Mouse (Mus musculus) CH12.LX (cell line): ENCODE results near the gene Bsph1.

Source experiments
- CHD2 ChIP-seq: IDR thresholded peaks from 2 replicates; pipeline ENCODE4 v1.6.1; 2011; ENCODE audit warnings: low read length, improper control_type of control experiment
- CTCF ChIP-seq, 2 experiments: IDR thresholded peaks in 1 of 2; conservative IDR thresholded peaks in 1 of 2; 2 replicates each; pipeline ENCODE4 v1.5.1; 2011 to 2012; ENCODE audit warnings: low read depth in 2 of 2, low read length in 2 of 2, improper control_type of control experiment in 1 of 2, inconsistent platforms in 1 of 2, mild to moderate bottlenecking in 1 of 2, moderate library complexity in 1 of 2
- ELF1 ChIP-seq: IDR thresholded peaks from 2 replicates; pipeline ENCODE4 v1.6.1; 2014; ENCODE audit warnings: low read depth, mild to moderate bottlenecking, inconsistent platforms, low read length, improper control_type of control experiment
- ETS1 ChIP-seq: conservative IDR thresholded peaks from 2 replicates; pipeline ENCODE4 v1.6.1; 2012; ENCODE audit warnings: low read depth, mild to moderate bottlenecking, inconsistent platforms, low read length, improper control_type of control experiment, moderate library complexity
- JUND ChIP-seq: conservative IDR thresholded peaks from 2 replicates; pipeline ENCODE4 v1.6.1; 2011; ENCODE audit warnings: low read depth, low read length, improper control_type of control experiment
- POLR2A ChIP-seq: IDR thresholded peaks from 2 replicates; pipeline ENCODE4 v1.6.1; 2011; ENCODE audit warnings: low read depth, mild to moderate bottlenecking, improper control_type of control experiment, low read length
- RCOR1 ChIP-seq: conservative IDR thresholded peaks from 2 replicates; pipeline ENCODE4 v1.6.1; 2012; ENCODE audit warnings: low read depth, mild to moderate bottlenecking, inconsistent platforms, low read length, improper control_type of control experiment
- SIN3A ChIP-seq: IDR thresholded peaks from 2 replicates; pipeline ENCODE4 v1.6.1; 2012; ENCODE audit warnings: low read length, improper control_type of control experiment, inconsistent platforms
- USF1 ChIP-seq: IDR thresholded peaks from 2 replicates; pipeline ENCODE4 v1.6.1; 2014; ENCODE audit warnings: low read depth, mild to moderate bottlenecking, inconsistent platforms, low read length, improper control_type of control experiment

DNA sequence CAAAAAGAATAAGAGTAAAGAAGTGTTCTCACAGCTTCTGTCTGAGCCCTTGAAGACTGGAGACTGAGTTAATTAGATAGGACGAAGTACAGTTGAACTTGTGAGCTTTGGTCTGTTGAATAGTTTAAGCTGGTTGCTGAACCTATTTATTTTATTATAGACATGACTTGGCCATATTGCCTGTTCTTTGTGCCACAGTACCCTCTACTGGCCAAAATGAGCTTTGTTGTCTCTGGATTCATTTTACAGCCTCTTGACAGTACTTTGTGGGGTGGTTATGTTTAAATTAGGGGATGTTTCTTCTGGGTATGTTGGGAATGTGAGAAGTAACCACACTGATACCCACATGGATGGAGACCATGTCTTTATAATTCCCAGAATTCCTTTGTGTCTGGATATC is 60.9 kb downstream of the Bsph1 start:
- no peak for TF ChIP-seq ETS1
- TF ChIP-seq POLR2A = no peak
- no peak for TF ChIP-seq USF1
- TF ChIP-seq CTCF (conservative IDR thresholded peaks at IDR 0.05 in 1 of 2, IDR thresholded peaks at IDR 0.05 in 1 of 2; ENCODE audit: low read depth in 2 of 2, low read length in 2 of 2) = peak; percentile 25 to 73; a peak in 2 of 4 replicates
- TF ChIP-seq ELF1 = no peak
- TF ChIP-seq RCOR1 = no peak
- TF ChIP-seq CHD2 = no peak
- TF ChIP-seq SIN3A = no peak
- no peak for TF ChIP-seq JUND
